Mouse (Mus musculus) limb, embryonic 11.5 days (tissue): ENCODE data around the gene Slc25a19. TPM values are rescaled to one million over a fixed set of nuclear protein-coding genes. Genes with fewer than 3 reads are reported as not detected.

ENCODE experiments used
- ATAC-seq: fragments of 200-750 bp; cut with Nextera tagmentation; 2 replicates; pipeline ENCODE4 v1.8.0; 2017; ENCODE audit warnings: low read depth; ENCODE audit not compliant: insufficient number of reproducible peaks, low FRiP score, low TSS enrichment
- DNase-seq: peaks from one replicate; pipeline ENCODE4 v3.0.0-alpha.2; 2015; ENCODE audit warnings: low spot score
- H3K27ac ChIP-seq: fragments of 300-500 bp; sonication (generic); replicated peaks from 2 replicates; pipeline ENCODE4 v1.5.1; 2014; ENCODE audit warnings: low read depth, mild to moderate bottlenecking, low read length
- H3K27me3 ChIP-seq: fragments of 300-500 bp; sonication (generic); 2 replicates; pipeline ENCODE4 v1.6.1; 2014; ENCODE audit warnings: mild to moderate bottlenecking, low read length, mixed read lengths; ENCODE audit not compliant: control insufficient read depth, insufficient read depth
- H3K36me3 ChIP-seq: fragments of 300-500 bp; sonication (generic); 2 replicates; pipeline ENCODE4 v1.6.1; 2014; ENCODE audit warnings: mild to moderate bottlenecking, low read length, moderate library complexity, mixed read lengths; ENCODE audit not compliant: control insufficient read depth, insufficient read depth
- H3K4me1 ChIP-seq: fragments of 300-500 bp; sonication (generic); 2 replicates; pipeline ENCODE4 v1.6.1; 2014; ENCODE audit warnings: low read length, mixed read lengths; ENCODE audit not compliant: control insufficient read depth, insufficient read depth
- H3K4me2 ChIP-seq: fragments of 300-500 bp; sonication (generic); 2 replicates; pipeline ENCODE4 v1.6.1; 2014; ENCODE audit warnings: low read depth, mild to moderate bottlenecking, moderate library complexity; ENCODE audit not compliant: severe bottlenecking
- H3K4me3 ChIP-seq: fragments of 300-500 bp; sonication (generic); 2 replicates; pipeline ENCODE4 v1.5.1; 2014; ENCODE audit warnings: low read depth, low read length
- H3K9ac ChIP-seq: fragments of 300-500 bp; sonication (generic); 2 replicates; pipeline ENCODE4 v1.6.1; 2014; ENCODE audit warnings: mild to moderate bottlenecking, low read length
- H3K9me3 ChIP-seq: fragments of 300-500 bp; sonication (generic); 2 replicates; pipeline ENCODE4 v1.6.1; 2016; ENCODE audit warnings: low read length; ENCODE audit not compliant: control insufficient read depth
- WGBS: fragments of 180-500 bp; shearing (Covaris S2); extraction: QIAGEN DNeasy Blood & Tissue Kit; methylation state at CpG from one replicate; pipeline ENCODE4 v1.1.7; 2014; 5-methylcytosine and 5-hydroxymethylcytosine counted together
- polyA plus RNA-seq: library from polyadenylated mRNA; unstranded; fragments of >200 nt; fragmentation: Nextera tagmentation; extraction: Ambion mirVana; gene quantifications from 2 replicates; pipeline ENCODE4 v1.2.1, GENCODE M21; 2014

The Slc25a19 gene
- polyA plus RNA-seq, 1 experiment from 2014 or later, result 30.3 TPM

GRCm38 (mm10) chr11:115618732-115619516, 9.2 kb downstream of the Slc25a19 start:
- 88% methylated on average over 16 of the region's 16 CpGs for WGBS
- Histone ChIP-seq H3K27ac (no peak overlapping the region), H3K9me3 (no peaks in the 10 kb centered on the region), H3K27me3 (no peaks in the 10 kb centered on the region), H3K4me1 (no peaks in the 10 kb centered on the region), H3K4me3 (no peak overlapping the region), H3K36me3 (peaks cover 3% of the 10 kb centered on the region; the same call in 1 of the 2 replicates), H3K9ac (no peak overlapping the region), H3K4me2 (no peak overlapping the region)
- ATAC-seq (no peak), DNase-seq (no peak)

- H3K4me1 ChIP-seq, result no peaks in the 10 kb centered on the region; the same call in 1 of the 2 replicates
- H3K36me3 ChIP-seq, result peaks cover 3% of the 10 kb centered on the region; the same call in 1 of the 2 replicates
- no peak for DNase-seq
- no peak overlapping the region for H3K4me2 ChIP-seq
- no peaks in the 10 kb centered on the region for H3K9me3 ChIP-seq
- no peak overlapping the region for H3K9ac ChIP-seq
- 76% methylated on average over 2 of the region's 2 CpGs for WGBS
- no peaks in the 10 kb centered on the region for H3K27me3 ChIP-seq
- H3K4me3 ChIP-seq, result no peak overlapping the region
- ATAC-seq, result no peak
- H3K27ac ChIP-seq, result no peak overlapping the region
These were observed 10.1 kb downstream of the Slc25a19 start for GRCm38 (mm10) chr11:115618001-115618400.

GRCm38 (mm10) chr11:115616893-115617292, 11.2 kb downstream of the Slc25a19 start:
- Histone ChIP-seq H3K4me2 (no peak overlapping the region), H3K4me1 (peaks cover 3% of the 10 kb centered on the region; the same call in 1 of the 2 replicates), H3K36me3 (peaks cover 3% of the 10 kb centered on the region; the same call in 1 of the 2 replicates), H3K27ac (no peak overlapping the region), H3K4me3 (no peak overlapping the region), H3K9me3 (no peaks in the 10 kb centered on the region), H3K9ac (no peak overlapping the region), H3K27me3 (no peaks in the 10 kb centered on the region)
- no peak for ATAC-seq
- DNase-seq, result no peak
- 82% methylated on average over 6 of the region's 6 CpGs for WGBS

GRCm38 (mm10) chr11:115616371-115616770, 11.7 kb downstream of the Slc25a19 start:
- H3K9ac ChIP-seq, result no peak overlapping the region
- ATAC-seq (no peak), DNase-seq (no peak)
- no peaks in the 10 kb centered on the region for H3K27me3 ChIP-seq
- peaks cover 7% of the 10 kb centered on the region; the same call in 1 of the 2 replicates for H3K4me1 ChIP-seq
- WGBS, result 86% methylated on average over 7 of the region's 7 CpGs
- no peak overlapping the region for H3K27ac ChIP-seq
- no peak overlapping the region for H3K4me3 ChIP-seq
- H3K9me3 ChIP-seq, result no peaks in the 10 kb centered on the region
- H3K4me2 ChIP-seq, result no peak overlapping the region
- peaks cover 3% of the 10 kb centered on the region; the same call in 1 of the 2 replicates for H3K36me3 ChIP-seq

- DNase-seq (no peak), ATAC-seq (no peak)
- no peaks in the 10 kb centered on the region for H3K27me3 ChIP-seq
- no peak overlapping the region for H3K27ac ChIP-seq
- H3K9ac ChIP-seq, result no peak overlapping the region
- peaks cover 7% of the 10 kb centered on the region; the same call in 1 of the 2 replicates for H3K4me1 ChIP-seq
- 83% methylated on average over 6 of the region's 6 CpGs for WGBS
- peaks cover 3% of the 10 kb centered on the region; the same call in 1 of the 2 replicates for H3K36me3 ChIP-seq
- H3K9me3 ChIP-seq, result no peaks in the 10 kb centered on the region
- H3K4me3 ChIP-seq, result no peak overlapping the region
- no peak overlapping the region for H3K4me2 ChIP-seq
These were observed 12.2 kb downstream of the Slc25a19 start for GRCm38 (mm10) chr11:115615875-115616274.

GRCm38 (mm10) chr11:115615108-115615825, 12.8 kb downstream of the Slc25a19 start:
- no peak overlapping the region for H3K27ac ChIP-seq
- H3K36me3 ChIP-seq, result peaks cover 3% of the 10 kb centered on the region; the same call in 1 of the 2 replicates
- no peaks in the 10 kb centered on the region for H3K27me3 ChIP-seq
- H3K9ac ChIP-seq, result no peak overlapping the region
- peaks cover 7% of the 10 kb centered on the region; the same call in 1 of the 2 replicates for H3K4me1 ChIP-seq
- no peak overlapping the region for H3K4me3 ChIP-seq
- no peaks in the 10 kb centered on the region for H3K9me3 ChIP-seq
- 87% methylated on average over 15 of the region's 15 CpGs for WGBS
- ATAC-seq (no peak), DNase-seq (no peak)
- H3K4me2 ChIP-seq, result no peak overlapping the region

- no peak for ATAC-seq
- H3K4me2 ChIP-seq, result no peak overlapping the region
- H3K27me3 ChIP-seq, result no peaks in the 10 kb centered on the region
- no peak overlapping the region for H3K9ac ChIP-seq
- no peak for DNase-seq
- H3K36me3 ChIP-seq, result peaks cover 3% of the 10 kb centered on the region; the same call in 1 of the 2 replicates
- no peaks in the 10 kb centered on the region for H3K9me3 ChIP-seq
- peaks cover 7% of the 10 kb centered on the region; the same call in 1 of the 2 replicates for H3K4me1 ChIP-seq
- H3K27ac ChIP-seq, result no peak overlapping the region
- H3K4me3 ChIP-seq, result no peak overlapping the region
- WGBS, result 87% methylated on average over 10 of the region's 10 CpGs
These were observed 13.6 kb downstream of the Slc25a19 start for GRCm38 (mm10) chr11:115614346-115615107.
